Mouse (Mus musculus): Measurements from ENCODE around the gene Stat4. TPM values are rescaled to one million over a fixed set of nuclear protein-coding genes. Genes with fewer than 3 reads are reported as not detected.
A peak's percentile ranks its signal among the peaks of the same experiment; 100 is the strongest.

Gene Stat4
- under 1 TPM; 0.27 to 0.77 TPM for total RNA-seq (2021)
- long read RNA-seq, experiment 1, partial matches to known transcripts: 0 of 1 reads
- long read RNA-seq, experiment 1, other reads (novel, unspliced or antisense): 1 of 1 reads
- long read RNA-seq, experiment 2: 0 reads

- DNase-seq (ENCODE audit: low spot score in 2 of 2): no peak
Observed at GRCm38 (mm10) chr1:51986848-51987247, at the start of gene Stat4. TSS of gene Stat4 (plus strand) at chr1:51987148.

GRCm38 (mm10) chr1:51938357-51938756 lies 48.6 kb upstream of the Stat4 start:
- no peak for DNase-seq (ENCODE audit: low spot score in 2 of 2)

- DNase-seq (ENCODE audit: low spot score in 2 of 2): peak; percentile 36 to 41
Observed at GRCm38 (mm10) chr1:51944755-51945154, 42.2 kb upstream of the Stat4 start.

- DNase-seq (ENCODE audit: low spot score in 2 of 2): no peak
Observed at GRCm38 (mm10) chr1:51947116-51947515, 39.8 kb upstream of the Stat4 start.

- DNase-seq (ENCODE audit: low spot score in 2 of 2): no peak
Observed at GRCm38 (mm10) chr1:51964647-51965046, 22.3 kb upstream of the Stat4 start.

GRCm38 (mm10) chr1:51968994-51969393 lies 18.0 kb upstream of the Stat4 start:
- DNase-seq (ENCODE audit: low spot score in 2 of 2): no peak

GRCm38 (mm10) chr1:51970182-51970581 lies 16.8 kb upstream of the Stat4 start:
- no peak for DNase-seq (ENCODE audit: low spot score in 2 of 2)

- DNase-seq (ENCODE audit: low spot score in 2 of 2): no peak
Observed at GRCm38 (mm10) chr1:51975589-51975988, 11.4 kb upstream of the Stat4 start.

DNA sequence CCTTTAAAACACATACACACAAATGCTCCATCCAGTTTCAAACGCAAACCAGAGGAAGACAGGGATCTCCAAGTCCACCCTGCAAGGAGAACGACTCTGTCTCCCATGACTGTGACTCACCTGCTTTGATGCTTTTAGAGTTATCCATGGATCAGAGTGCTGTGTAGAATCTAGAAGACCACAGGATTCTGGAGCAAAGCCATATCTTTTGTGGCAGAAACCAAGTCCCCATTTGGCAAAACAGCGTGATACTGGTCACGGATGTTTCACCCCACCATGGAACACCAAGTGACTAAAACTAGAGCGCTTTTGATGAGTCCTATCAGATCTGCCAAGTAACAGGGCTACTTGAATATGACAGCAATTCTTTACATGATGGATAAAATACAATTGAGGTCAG lies 7.9 kb upstream of the Stat4 start:
- DNase-seq (ENCODE audit: low spot score in 2 of 2): no peak

DNA sequence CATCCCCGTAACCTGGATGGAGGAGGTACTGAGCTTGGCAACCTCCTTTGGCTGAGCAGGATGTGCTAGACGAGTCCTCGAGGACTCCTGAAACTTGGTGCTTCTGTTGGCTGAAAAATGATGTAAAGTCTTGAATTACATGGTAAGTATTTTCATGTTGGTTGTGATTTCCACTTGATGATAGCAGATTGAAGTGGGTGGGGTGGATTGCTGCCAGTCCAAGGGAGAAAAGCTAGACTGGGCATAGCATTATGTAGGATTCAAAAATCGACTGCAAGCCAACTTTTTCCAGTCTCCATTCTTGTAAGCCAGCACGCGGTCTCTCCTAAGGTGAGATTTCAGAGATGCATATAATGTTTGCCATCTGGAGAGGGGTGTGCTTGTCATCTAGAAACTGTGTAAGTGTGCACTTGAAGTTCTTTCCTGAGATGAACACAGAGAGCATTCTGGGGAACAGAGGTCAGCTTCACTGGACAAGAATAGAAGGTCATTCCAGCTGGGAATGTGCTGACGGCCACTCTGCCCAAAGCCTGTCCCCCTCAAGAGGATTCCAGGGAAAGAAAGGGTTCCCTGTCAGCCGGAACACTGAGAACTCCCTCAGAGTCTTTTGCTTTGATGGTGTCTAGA lies 5.1 kb downstream of the Stat4 start:
- no peak for DNase-seq (ENCODE audit: low spot score in 2 of 2)

DNA sequence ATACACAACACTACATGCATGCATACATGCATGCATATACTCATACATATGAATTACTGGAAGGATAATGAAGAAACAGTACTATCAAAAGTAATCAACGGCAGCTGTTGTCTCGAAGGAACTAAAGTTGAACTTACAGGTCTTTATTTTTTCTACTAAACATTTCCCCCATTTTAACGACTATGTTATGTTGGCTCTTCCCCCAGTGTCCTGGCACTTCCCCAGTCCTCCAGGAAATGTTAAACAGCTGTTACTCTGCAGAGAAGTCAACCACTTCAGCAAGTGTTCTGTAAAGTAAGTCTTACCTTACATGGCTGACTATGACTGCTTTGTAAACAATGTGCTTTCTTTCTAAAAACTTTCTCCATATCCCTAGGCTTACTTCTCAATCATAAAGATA lies 9.1 kb downstream of the Stat4 start:
- DNase-seq (ENCODE audit: low spot score in 2 of 2): no peak

DNA sequence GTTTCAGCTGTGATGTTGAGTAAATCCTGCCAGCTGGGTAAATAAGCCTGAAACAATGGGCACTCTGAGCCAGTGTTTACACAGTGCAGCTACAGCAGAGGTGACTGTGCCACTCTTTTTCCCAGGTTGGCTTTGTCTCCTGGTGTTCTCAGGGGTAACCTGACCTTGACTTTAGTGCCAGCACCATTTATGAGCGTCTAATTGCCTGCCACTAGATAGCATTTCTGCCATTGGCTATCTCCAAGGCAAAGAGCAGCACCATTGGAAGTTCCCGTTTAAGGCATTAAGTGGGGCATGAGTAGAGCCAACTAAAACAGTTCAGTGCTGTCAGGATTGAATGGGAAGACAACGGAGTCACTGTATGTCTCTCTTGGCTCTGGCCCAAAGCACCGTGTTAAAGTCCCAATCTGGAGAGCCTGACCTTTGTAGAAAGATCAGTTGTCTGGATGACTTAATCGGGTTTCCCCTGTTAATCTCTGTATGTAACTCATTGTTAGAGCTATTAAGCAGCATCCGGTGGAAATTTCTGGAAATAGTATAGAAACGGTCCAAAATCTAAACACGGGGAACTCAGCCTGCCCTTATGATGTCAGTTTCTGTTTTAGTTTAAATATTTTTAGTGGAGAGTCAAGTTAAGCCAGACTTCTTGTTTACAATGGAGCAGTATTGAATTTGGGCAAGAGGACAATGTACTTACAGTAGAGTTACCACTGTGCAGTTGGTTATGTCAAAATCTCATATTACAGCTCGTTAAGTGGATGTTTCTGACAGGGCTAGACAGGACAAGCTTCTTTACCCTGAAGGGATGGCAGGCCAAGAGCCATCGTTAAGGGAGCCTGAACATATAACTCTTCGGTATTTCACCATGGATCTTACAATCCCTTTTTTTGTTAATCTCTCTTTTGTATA lies 10.1 kb downstream of the Stat4 start:
- no peak for DNase-seq (ENCODE audit: low spot score in 2 of 2)

DNA sequence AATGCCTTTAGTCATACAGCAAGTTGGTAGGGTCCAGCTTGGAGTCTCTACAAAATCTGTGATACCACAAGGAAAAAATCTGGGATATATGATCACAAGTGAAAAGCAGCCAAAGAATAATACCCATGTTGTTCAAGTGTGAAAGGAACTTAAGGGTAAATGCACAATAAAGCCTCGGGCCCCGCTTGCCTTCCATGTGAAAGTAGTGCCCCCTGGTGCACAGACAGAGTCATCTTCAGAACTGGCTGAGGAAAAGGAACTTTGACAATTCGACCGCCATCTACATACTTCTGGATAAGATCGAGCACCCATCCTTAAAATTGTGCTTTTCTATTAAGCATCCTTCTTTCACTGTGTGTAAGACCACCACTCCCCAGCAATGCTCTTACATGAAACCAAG lies 11.6 kb downstream of the Stat4 start:
- peak; percentile 39 to 41 for DNase-seq (ENCODE audit: low spot score in 2 of 2)

DNA sequence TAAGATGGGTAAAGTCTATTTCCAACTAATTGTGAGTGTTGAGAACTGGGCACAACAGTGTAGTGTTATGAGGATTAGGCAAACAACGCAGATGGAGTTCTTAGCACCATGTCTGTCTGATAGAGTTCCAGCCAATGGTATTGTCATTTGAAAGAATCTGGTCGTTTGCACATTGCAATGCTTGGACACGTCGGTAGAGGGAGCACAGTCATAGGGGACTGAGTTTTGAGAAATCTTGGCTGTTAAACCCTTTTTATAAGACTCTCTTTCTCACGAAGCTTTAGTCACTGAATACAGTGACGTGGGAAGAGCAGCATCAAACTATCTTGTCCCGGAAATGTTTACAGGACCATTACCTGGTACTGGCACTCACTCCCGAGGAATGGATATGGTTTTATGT lies 17.1 kb downstream of the Stat4 start:
- DNase-seq (ENCODE audit: low spot score in 2 of 2): peak; percentile 60 to 61

- no peak for DNase-seq (ENCODE audit: low spot score in 2 of 2)
Observed at GRCm38 (mm10) chr1:52008443-52008842, 21.5 kb downstream of the Stat4 start.

GRCm38 (mm10) chr1:52008947-52009346 lies 22.0 kb downstream of the Stat4 start:
- DNase-seq (ENCODE audit: low spot score in 2 of 2): no peak

GRCm38 (mm10) chr1:52010741-52011140 lies 23.8 kb downstream of the Stat4 start:
- no peak for DNase-seq (ENCODE audit: low spot score in 2 of 2)

GRCm38 (mm10) chr1:52011227-52011626 lies 24.3 kb downstream of the Stat4 start:
- DNase-seq (ENCODE audit: low spot score in 2 of 2): no peak

GRCm38 (mm10) chr1:52012231-52012630 lies 25.3 kb downstream of the Stat4 start:
- no peak for DNase-seq (ENCODE audit: low spot score in 2 of 2)

DNA sequence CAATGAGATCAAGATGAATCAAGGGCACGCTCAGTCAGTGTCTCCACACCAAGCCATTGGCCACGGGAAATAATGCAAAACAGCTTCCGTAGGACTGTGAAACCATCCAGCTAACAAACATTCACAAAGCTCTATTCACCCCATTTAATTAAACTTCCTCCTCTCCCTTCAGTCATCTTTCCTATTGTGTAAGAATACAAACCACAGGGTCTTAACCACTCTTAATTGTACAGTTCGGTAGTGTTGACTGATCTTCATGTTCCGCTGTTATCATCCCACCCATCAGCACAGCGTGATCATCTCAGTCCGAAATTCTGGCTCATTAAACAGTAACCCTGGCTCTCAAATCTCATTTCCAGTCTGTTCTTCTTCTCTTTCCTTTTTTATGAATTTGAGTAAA lies 25.8 kb downstream of the Stat4 start:
- no peak for DNase-seq (ENCODE audit: low spot score in 2 of 2)

DNA sequence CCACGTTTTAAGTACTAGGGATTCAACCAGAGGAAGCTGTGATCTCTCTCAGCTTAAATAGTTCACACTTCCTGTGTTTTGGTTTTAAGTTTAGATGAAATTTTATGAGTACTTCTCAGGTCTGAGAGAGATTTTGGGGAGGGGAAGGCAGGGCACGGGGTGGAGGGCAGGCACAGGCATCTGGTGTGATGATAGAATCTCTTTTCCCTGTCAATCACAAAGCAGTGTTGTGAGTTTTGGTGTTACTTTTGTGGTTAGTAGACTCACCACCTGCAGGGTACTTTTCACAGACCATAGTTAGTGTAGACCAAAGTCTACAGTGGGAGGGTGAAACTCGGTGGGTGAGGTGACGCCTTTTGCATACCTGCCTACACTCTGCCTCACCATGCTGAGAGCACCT lies 32.7 kb downstream of the Stat4 start:
- no peak for DNase-seq (ENCODE audit: low spot score in 2 of 2)
